Mouse (Mus musculus) thymus, postnatal 14 days (tissue): ENCODE results near the gene Pfkfb3.

ENCODE experiments used
- DNase-seq: peaks from one replicate; pipeline ENCODE4 v3.0.0; 2021

Pfkfb3 gene

GRCm38 (mm10) chr2:11553471-11554400 is at the start of gene Pfkfb3:
Gene Pfkfb3 (minus strand): TSS chr2:11554077.
- DNase-seq: peak; percentile 85

GRCm38 (mm10) chr2:11602506-11603489 is 48.9 kb upstream of the Pfkfb3 start:
- DNase-seq: peak; percentile 96

GRCm38 (mm10) chr2:11601795-11602194 is 47.9 kb upstream of the Pfkfb3 start:
- no peak for DNase-seq

GRCm38 (mm10) chr2:11597906-11598305 is 44.0 kb upstream of the Pfkfb3 start:
- no peak for DNase-seq

GRCm38 (mm10) chr2:11596690-11597089 is 42.8 kb upstream of the Pfkfb3 start:
- DNase-seq: no peak

GRCm38 (mm10) chr2:11587996-11588395 is 34.1 kb upstream of the Pfkfb3 start:
- DNase-seq: no peak

GRCm38 (mm10) chr2:11579399-11579798 is 25.5 kb upstream of the Pfkfb3 start:
- DNase-seq: no peak

GRCm38 (mm10) chr2:11578187-11578586 is 24.3 kb upstream of the Pfkfb3 start:
- DNase-seq: no peak

- DNase-seq: no peak
Observed at GRCm38 (mm10) chr2:11573684-11574083, 19.8 kb upstream of the Pfkfb3 start.

GRCm38 (mm10) chr2:11571004-11571535 is 17.2 kb upstream of the Pfkfb3 start:
- no peak for DNase-seq

- DNase-seq: no peak
Observed at GRCm38 (mm10) chr2:11568471-11568870, 14.6 kb upstream of the Pfkfb3 start.

- DNase-seq: peak; percentile 82
Observed at GRCm38 (mm10) chr2:11567781-11568362, 14.0 kb upstream of the Pfkfb3 start.

GRCm38 (mm10) chr2:11566898-11567297 is 13.0 kb upstream of the Pfkfb3 start:
- DNase-seq: no peak

GRCm38 (mm10) chr2:11566241-11566640 is 12.4 kb upstream of the Pfkfb3 start:
- no peak for DNase-seq

GRCm38 (mm10) chr2:11564768-11565167 is 10.9 kb upstream of the Pfkfb3 start:
- no peak for DNase-seq

- DNase-seq: no peak
Observed at GRCm38 (mm10) chr2:11563256-11563655, 9.4 kb upstream of the Pfkfb3 start.

GRCm38 (mm10) chr2:11558654-11559053 is 4.8 kb upstream of the Pfkfb3 start:
- DNase-seq: no peak

GRCm38 (mm10) chr2:11557244-11557643 is 3.4 kb upstream of the Pfkfb3 start:
- DNase-seq: no peak

GRCm38 (mm10) chr2:11555316-11555715 is 1.4 kb upstream of the Pfkfb3 start:
- DNase-seq: no peak

GRCm38 (mm10) chr2:11552966-11553451 is 868 bp downstream of the Pfkfb3 start:
- DNase-seq: peak; percentile 55

GRCm38 (mm10) chr2:11552297-11552821 is 1.5 kb downstream of the Pfkfb3 start:
- peak; percentile 60 for DNase-seq

- DNase-seq: no peak
Observed at GRCm38 (mm10) chr2:11551726-11552125, 2.2 kb downstream of the Pfkfb3 start.
